Mouse (Mus musculus): Measurements from ENCODE around the gene Sntb2. TPM values are rescaled to one million over a fixed set of nuclear protein-coding genes. Genes with fewer than 3 reads are reported as not detected.
A peak's percentile ranks its signal among the peaks of the same experiment; 100 is the strongest.
"Not testable (repeated sequence)": the region's sequence is repeated elsewhere in the genome, so short reads cannot be mapped to it uniquely, and the experiment has no call there.

Gene Sntb2
- polyA plus RNA-seq, 1 experiment from 2014 or later, result 7.4 TPM

GRCm38 (mm10) chr8:106913631-106914030 lies 21.9 kb upstream of the Sntb2 start:
- H3K27ac ChIP-seq, result no peak overlapping the region
- H3K9me3 ChIP-seq, result no peaks in the 10 kb centered on the region
- no peaks in the 10 kb centered on the region for H3K27me3 ChIP-seq (ENCODE audit: poor library complexity, severe bottlenecking)
- no peaks in the 10 kb centered on the region for H3K4me1 ChIP-seq
- WGBS, result 95% methylated on average over 10 of the region's 10 CpGs
- no peak for DNase-seq (ENCODE audit: extremely low spot score, low spot score)
- H3K4me3 ChIP-seq, result no peak overlapping the region
- H3K36me3 ChIP-seq (replicated peaks), result peaks cover 92% of the 10 kb centered on the region

DNA sequence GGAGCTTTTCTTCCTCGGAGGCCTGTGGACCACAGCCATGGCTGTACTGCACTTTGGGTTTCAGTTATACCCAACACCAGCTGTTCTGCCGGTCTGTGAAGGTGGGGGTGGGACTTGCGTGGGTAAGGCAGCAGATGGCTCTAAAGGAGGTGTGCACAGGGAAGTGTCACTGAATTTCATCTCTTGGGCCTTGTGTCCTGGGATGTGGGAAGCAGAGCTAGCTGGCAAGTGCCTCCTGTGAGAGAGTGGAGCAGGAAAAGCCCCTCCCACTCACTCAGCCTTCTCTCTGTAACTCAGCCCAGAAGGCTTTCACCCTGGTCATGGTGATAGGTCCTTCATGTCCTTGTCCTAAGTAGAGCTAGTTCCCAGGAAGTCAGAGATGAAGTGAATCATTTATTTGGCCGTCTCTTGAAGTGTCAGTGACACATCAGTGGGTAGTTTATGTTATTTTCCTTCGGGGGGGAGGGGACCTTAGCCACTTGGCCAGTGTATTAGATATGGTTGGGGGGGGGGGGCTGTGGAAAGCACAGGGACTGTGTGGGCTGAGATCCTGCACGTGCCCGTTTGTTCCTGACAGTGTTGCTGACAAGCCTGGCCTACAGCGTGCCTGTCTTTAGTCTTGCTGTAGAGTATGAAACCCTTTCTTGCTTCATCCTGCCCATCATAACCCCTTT lies 15.7 kb upstream of the Sntb2 start:
- Histone ChIP-seq H3K4me3 (no peak overlapping the region), H3K27ac (no peak overlapping the region), H3K36me3 (replicated peaks) (peaks cover 98% of the 10 kb centered on the region), H3K27me3 (ENCODE audit: poor library complexity, severe bottlenecking) (no peaks in the 10 kb centered on the region), H3K4me1 (no peaks in the 10 kb centered on the region), H3K9me3 (no peaks in the 10 kb centered on the region)
- no peak for DNase-seq (ENCODE audit: extremely low spot score, low spot score)
- 93% methylated on average over 8 of the region's 8 CpGs for WGBS

- Histone ChIP-seq H3K27ac (no peak overlapping the region), H3K9me3 (no peaks in the 10 kb centered on the region), H3K4me3 (no peak overlapping the region), H3K27me3 (ENCODE audit: poor library complexity, severe bottlenecking) (no peaks in the 10 kb centered on the region), H3K4me1 (no peaks in the 10 kb centered on the region), H3K36me3 (replicated peaks) (peaks cover 95% of the 10 kb centered on the region)
- no peak for DNase-seq (ENCODE audit: extremely low spot score, low spot score)
- 95% methylated on average over 5 of the region's 5 CpGs for WGBS
Measured at GRCm38 (mm10) chr8:106920395-106920741, 15.2 kb upstream of the Sntb2 start.

- no peaks in the 10 kb centered on the region for H3K27me3 ChIP-seq (ENCODE audit: poor library complexity, severe bottlenecking)
- no peak overlapping the region for H3K27ac ChIP-seq
- no peaks in the 10 kb centered on the region for H3K9me3 ChIP-seq
- DNase-seq (ENCODE audit: extremely low spot score, low spot score), result no peak
- H3K4me1 ChIP-seq, result peaks cover 1% of the 10 kb centered on the region; the same call in 1 of the 2 replicates
- peaks cover 58% of the 10 kb centered on the region for H3K36me3 ChIP-seq (replicated peaks)
- WGBS, result 93% methylated on average over 4 of the region's 4 CpGs
- no peak overlapping the region for H3K4me3 ChIP-seq
Measured at GRCm38 (mm10) chr8:106924057-106924456, 11.5 kb upstream of the Sntb2 start.

DNA sequence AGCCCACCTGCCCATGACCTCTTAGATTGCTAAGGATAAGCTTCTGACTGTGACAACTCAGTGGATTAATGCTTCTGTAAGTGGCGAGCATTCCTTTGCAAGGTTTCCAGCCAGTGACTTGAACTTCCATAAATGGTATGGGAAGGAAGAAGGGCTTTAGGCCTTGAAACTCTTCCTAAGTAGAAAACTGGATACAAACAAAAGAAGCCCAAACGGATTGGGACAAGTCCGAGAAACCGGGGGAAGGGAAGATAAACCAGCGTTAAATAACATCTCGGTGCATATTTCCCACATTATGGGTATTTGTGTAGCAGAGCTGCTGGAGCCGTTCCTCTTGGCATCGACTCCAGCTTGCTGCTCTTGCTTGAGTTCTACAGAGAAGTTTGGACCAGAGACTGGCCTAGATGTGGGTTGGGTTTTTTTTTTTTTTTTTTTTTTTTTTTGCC lies 10.6 kb upstream of the Sntb2 start:
- H3K9me3 ChIP-seq, result no peaks in the 10 kb centered on the region
- H3K27ac ChIP-seq, result no peak overlapping the region
- H3K36me3 ChIP-seq (replicated peaks), result peaks cover 49% of the 10 kb centered on the region
- no peak for DNase-seq (ENCODE audit: extremely low spot score, low spot score)
- H3K27me3 ChIP-seq (ENCODE audit: poor library complexity, severe bottlenecking), result no peaks in the 10 kb centered on the region
- peaks cover 10% of the 10 kb centered on the region; the same call in 1 of the 2 replicates for H3K4me1 ChIP-seq
- H3K4me3 ChIP-seq, result no peak overlapping the region
- WGBS, result 88% methylated on average over 8 of the region's 8 CpGs

DNA sequence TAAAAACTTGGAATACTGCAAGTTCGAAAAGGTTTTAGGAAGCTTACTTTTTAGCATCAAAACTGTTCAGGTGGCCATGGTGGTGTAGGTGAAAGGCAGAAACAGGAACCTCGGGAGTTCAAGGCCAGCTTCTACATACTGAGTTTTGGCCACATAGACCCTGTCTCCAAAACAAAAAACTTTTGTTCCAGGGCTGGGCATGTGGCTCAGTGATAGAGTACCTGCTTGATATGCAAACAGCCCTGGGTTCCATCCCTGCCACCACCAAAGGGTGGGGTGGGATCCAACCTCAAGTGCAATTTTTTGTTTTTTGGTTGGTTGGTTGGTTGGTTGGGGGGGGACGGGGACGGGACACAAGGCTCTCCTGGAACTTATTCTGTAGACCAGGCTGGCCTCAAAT lies 10.1 kb upstream of the Sntb2 start:
- 94% methylated on average over 4 of the region's 4 CpGs for WGBS

DNA sequence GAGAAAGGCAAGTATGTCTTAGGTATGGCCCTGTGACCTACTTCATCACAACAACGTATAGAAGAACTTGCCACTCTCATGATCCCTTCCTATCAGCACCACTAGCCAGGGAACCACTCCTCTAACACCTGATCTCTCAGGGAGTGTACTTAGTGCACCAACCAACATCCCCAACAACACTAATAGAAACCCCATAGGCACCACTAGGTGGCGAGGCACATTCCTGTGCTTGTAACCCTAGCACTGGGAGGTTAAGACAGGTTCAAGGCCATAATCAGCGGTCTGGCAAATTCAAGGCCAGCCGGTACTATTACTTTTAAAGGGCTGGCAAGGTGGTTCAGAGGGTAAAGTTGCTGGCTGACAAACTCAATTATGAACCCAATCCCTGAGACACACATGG lies 8.3 kb upstream of the Sntb2 start:
- peaks cover 12% of the 10 kb centered on the region; the same call in 1 of the 2 replicates for H3K27me3 ChIP-seq (ENCODE audit: poor library complexity, severe bottlenecking)
- no peak for DNase-seq (ENCODE audit: extremely low spot score, low spot score)
- 49% methylated on average over 4 of the region's 4 CpGs for WGBS
- peaks cover 26% of the 10 kb centered on the region for H3K36me3 ChIP-seq (replicated peaks)
- H3K27ac ChIP-seq, result no peak overlapping the region
- H3K9me3 ChIP-seq, result no peaks in the 10 kb centered on the region
- peaks cover 20% of the 10 kb centered on the region for H3K4me1 ChIP-seq
- H3K4me3 ChIP-seq, result no peak overlapping the region

More for the DNA sequence above, 10.1 kb upstream of the Sntb2 start:
- peaks cover 44% of the 10 kb centered on the region for H3K36me3 ChIP-seq (replicated peaks)
- no peak overlapping the region for H3K27ac ChIP-seq
- peaks cover 11% of the 10 kb centered on the region; the same call in 1 of the 2 replicates for H3K4me1 ChIP-seq
- no peak overlapping the region for H3K4me3 ChIP-seq
- no peak for DNase-seq (ENCODE audit: extremely low spot score, low spot score)
- H3K9me3 ChIP-seq, result no peaks in the 10 kb centered on the region
- H3K27me3 ChIP-seq (ENCODE audit: poor library complexity, severe bottlenecking), result no peaks in the 10 kb centered on the region

DNA sequence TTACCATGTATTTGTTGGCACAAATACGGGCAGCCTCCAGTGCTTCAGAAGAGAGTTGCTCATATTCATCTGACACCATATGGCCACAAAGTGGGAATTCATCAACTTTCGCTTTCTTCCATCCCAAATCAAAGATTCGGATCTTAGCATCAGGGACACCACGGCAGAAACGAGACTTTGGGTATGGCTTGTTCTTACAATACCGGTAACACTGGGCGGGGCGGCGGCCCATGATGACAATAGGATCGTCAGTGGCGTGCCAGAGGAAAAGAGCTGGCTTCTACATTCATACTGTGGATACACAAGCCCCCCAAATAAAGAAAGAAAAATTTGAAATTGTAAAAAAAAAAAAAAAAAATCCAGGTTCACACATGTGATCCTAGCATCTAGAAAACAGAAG lies 7.4 kb upstream of the Sntb2 start:
- DNase-seq (ENCODE audit: extremely low spot score, low spot score); H3K4me3 ChIP-seq; H3K9me3 ChIP-seq; H3K27ac ChIP-seq: not testable (repeated sequence)
- peaks cover 20% of the 10 kb centered on the region; the same call in 1 of the 2 replicates for H3K27me3 ChIP-seq (ENCODE audit: poor library complexity, severe bottlenecking)
- 94% methylated on average over 11 of the region's 11 CpGs for WGBS
- peaks cover 26% of the 10 kb centered on the region for H3K4me1 ChIP-seq
- peaks cover 17% of the 10 kb centered on the region for H3K36me3 ChIP-seq (replicated peaks)

DNA sequence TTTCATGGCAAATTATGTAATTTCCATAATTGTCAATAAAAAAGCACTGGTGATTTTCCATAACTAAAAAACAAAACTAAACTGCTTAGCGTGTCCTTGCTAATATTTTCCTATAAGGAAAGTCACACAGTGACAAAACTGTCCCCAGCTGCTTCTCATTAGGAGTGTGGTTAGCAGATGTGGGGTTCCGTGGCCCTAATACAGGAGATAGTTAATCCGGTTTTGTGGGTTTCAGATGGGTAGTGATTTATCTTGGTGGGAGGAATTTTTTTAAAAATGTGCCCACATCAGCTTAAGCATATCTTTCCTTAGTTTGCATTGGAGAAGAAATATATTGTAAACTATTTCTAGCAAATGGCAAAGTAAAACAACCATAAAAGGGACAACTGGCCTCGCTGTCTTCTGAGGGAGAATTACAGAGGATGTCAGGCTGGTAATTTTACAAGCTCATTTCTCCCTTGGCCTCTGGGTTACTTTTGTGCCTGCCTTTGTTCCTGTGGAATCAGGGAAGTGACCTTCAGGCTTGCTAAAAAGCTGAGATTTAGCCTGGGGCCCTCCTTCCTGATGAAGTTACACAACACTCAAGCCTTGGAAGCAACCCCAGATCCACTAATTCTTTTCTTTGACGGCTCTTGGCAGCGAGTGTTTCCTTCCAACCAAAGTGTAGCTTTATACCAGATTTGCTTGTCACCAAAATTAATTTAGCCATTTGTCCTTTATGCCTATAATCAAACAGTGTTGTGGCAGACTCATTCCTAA lies 6.2 kb upstream of the Sntb2 start:
- Histone ChIP-seq H3K27me3 (ENCODE audit: poor library complexity, severe bottlenecking) (peaks cover 30% of the 10 kb centered on the region), H3K27ac (no peak overlapping the region), H3K4me1 (peaks cover 26% of the 10 kb centered on the region), H3K4me3 (no peak overlapping the region), H3K9me3 (no peaks in the 10 kb centered on the region), H3K36me3 (replicated peaks) (peaks cover 7% of the 10 kb centered on the region; the same call in 1 of the 2 replicates)
- WGBS, result 66% methylated on average over 6 of the region's 6 CpGs
- no peak for DNase-seq (ENCODE audit: extremely low spot score, low spot score)

- 90% methylated on average over 5 of the region's 5 CpGs for WGBS
- no peak overlapping the region for H3K27ac ChIP-seq
- no peak overlapping the region for H3K4me3 ChIP-seq
- H3K27me3 ChIP-seq (ENCODE audit: poor library complexity, severe bottlenecking), result peaks cover 33% of the 10 kb centered on the region
- DNase-seq (ENCODE audit: extremely low spot score, low spot score), result no peak
- H3K36me3 ChIP-seq (replicated peaks), result peaks cover 1% of the 10 kb centered on the region; the same call in 1 of the 2 replicates
- H3K4me1 ChIP-seq, result peaks cover 27% of the 10 kb centered on the region
- H3K9me3 ChIP-seq, result no peaks in the 10 kb centered on the region
Measured at GRCm38 (mm10) chr8:106929921-106930320, 5.6 kb upstream of the Sntb2 start.

DNA sequence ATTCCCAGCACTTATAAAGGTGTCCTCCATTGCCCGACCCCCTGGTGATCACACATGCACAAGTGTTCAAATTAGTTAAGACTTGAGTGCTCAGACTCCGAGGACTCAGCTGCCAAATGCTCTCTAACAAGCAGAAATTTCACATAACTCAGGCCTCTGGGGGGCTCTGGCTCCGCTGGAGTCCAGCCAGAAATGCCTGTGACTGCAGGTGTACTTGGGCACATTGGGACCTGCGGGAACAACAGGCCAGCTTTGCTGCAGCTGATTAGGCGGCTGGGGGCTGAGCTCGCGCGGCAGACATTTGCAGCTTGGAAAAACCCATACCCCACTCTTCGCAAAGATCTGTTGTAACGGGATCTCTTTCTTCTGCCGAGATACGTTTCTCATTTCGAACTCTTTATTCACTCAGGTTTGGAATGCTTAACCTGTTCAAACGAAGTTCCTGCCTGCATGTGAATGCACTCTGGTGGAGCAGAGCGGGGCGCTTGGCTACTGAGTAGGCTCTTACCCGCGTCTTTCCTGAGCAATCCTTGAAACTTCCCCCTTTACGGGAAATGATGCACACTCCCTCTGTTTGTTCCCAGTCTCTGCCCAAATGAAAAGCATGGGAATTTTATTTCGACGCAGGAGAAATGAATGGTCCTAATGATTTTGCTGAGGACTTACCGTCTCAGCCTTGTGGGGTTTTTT lies 3.0 kb upstream of the Sntb2 start:
- peak overlapping the region; percentile 32 for H3K27ac ChIP-seq
- peak overlapping the region; percentile 32 for H3K4me3 ChIP-seq

DNA sequence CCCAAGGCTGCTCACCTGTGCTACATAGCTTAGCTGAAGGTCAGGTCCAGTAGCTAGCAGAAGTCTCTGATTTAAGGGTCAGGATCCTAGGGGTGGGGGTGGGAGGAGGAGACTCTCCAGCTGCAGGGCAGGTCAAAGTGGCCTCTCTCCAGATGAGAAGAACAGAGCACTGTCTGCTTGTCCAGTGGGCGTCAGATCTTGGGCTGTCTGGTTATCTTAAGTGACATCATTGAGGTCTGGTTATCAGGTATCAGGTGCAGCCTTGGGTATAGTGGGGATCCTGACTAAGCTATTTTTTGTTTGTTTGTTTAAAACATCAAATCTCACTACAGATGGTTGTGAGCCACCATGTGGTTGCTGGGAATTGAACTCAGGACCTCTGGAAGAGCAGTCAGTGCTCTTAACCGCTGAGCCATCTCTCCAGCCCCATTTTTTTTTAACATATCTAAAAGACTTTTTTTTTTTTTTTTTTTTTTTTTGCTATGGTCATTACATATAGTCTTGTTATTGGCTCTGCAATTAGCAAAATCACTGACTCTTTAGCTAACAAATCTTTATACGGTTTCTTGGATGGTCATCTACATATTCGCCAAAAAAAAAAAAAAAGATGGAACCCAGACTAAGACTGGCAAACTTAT lies 1.9 kb upstream of the Sntb2 start:
- WGBS, result 83% methylated on average over 4 of the region's 4 CpGs
- H3K36me3 ChIP-seq (replicated peaks), result no peaks in the 10 kb centered on the region
- no peak overlapping the region for H3K4me3 ChIP-seq
- peaks cover 42% of the 10 kb centered on the region for H3K27me3 ChIP-seq (ENCODE audit: poor library complexity, severe bottlenecking)
- peaks cover 56% of the 10 kb centered on the region for H3K4me1 ChIP-seq
- no peaks in the 10 kb centered on the region for H3K9me3 ChIP-seq
- no peak overlapping the region for H3K27ac ChIP-seq
- no peak for DNase-seq (ENCODE audit: extremely low spot score, low spot score)

More for the DNA sequence above, 3.0 kb upstream of the Sntb2 start:
- no peaks in the 10 kb centered on the region for H3K36me3 ChIP-seq (replicated peaks)
- no peaks in the 10 kb centered on the region for H3K9me3 ChIP-seq
- H3K27me3 ChIP-seq (ENCODE audit: poor library complexity, severe bottlenecking), result peaks cover 37% of the 10 kb centered on the region
- DNase-seq (ENCODE audit: extremely low spot score, low spot score), result peak; percentile 33
- peaks cover 48% of the 10 kb centered on the region for H3K4me1 ChIP-seq
- WGBS, result 16% methylated on average over 22 of the region's 22 CpGs
